Mouse (Mus musculus) large intestine, adult 2 months (tissue): ENCODE results near the gene Cdk2ap2. TPM values are rescaled to one million over a fixed set of nuclear protein-coding genes. Genes with fewer than 3 reads are reported as not detected.
"Not testable (repeated sequence)": the region's sequence is repeated elsewhere in the genome, so short reads cannot be mapped to it uniquely, and the experiment has no call there.

Experiments
- DNase-seq: peaks from one replicate; pipeline ENCODE4 v3.0.0-alpha.2; 2012; ENCODE audit warnings: low read depth, low spot score
- WGBS: fragments of 180-500 bp; shearing (Covaris S2); methylation state at CpG from one replicate; pipeline ENCODE4 v1.1.7; 2018; 5-methylcytosine and 5-hydroxymethylcytosine counted together
- polyA plus RNA-seq: library from polyadenylated mRNA; depleted of rRNA; stranded (reverse); fragments of >200 nt; gene quantifications from 2 replicates; pipeline ENCODE4 v1.2.3, GENCODE M21; 2012; rRNA removed

The Cdk2ap2 gene
- polyA plus RNA-seq, result 319 and 372 TPM in 2 replicates

DNA sequence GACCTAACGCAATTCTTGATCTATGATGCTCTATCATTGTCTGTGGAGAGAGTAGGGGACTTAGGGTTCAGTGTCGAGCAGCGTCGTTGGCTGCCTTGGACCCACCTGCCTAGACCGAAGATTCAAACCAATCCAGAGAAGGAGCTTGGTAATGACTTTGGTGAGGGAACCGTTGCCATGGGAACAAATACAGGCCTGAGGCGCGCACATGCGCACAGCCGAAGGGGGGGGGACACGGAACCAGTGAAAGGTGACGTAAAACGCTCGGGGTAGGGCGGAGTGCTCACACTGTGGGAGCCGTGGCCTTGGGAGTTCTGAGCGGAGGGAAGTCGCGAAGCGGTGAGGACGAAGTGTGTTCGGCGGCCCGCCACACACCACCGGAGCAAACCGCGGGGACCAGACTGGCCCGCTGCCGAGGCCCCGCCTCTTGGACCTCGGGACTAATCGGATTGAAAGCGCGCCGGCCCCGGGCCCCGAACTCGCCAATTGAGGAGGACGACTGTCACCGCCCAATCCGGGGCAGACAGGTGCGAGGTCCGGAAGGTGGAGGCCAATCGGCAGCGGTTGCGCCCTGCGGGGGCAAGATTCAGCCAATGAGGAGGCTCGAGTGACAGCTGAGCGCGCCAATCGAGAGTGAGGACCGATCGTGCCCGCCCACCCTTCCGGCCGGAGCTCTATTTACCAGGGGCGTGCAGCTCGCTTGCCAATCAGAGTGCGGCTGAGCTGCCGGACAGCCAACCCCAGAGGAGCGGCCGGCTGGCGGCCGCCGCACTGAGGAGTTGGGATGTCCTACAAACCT lies at the start of gene Cdk2ap2:
TSS of gene Cdk2ap2 (plus strand) at position 541 of the 799 bp plus-strand sequence.
- DNase-seq, result peak; percentile 90
- under 1% methylated on average over 65 of the region's 65 CpGs for WGBS

DNA sequence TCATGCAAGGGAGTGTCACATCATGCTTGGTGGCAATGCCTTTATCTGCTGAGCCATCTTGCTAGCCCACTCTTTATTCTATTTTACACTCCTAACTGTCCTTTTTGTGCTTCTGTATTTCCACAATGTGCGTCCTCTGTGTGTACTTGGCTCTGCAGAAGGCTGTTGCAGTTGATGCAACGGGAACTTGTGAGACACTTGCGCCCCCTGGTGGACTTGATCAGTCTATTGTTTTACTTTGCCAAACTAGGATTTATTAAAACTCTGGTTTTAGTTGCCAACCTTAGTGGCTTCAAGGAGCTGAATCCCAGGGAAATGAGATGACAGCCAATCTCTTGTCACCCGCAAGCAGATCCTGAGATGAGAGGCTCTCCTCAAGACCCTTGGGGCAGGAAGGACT lies 49.1 kb upstream of the Cdk2ap2 start:
- DNase-seq, result no peak
- WGBS, result 19% methylated on average over 4 of the region's 4 CpGs

DNA sequence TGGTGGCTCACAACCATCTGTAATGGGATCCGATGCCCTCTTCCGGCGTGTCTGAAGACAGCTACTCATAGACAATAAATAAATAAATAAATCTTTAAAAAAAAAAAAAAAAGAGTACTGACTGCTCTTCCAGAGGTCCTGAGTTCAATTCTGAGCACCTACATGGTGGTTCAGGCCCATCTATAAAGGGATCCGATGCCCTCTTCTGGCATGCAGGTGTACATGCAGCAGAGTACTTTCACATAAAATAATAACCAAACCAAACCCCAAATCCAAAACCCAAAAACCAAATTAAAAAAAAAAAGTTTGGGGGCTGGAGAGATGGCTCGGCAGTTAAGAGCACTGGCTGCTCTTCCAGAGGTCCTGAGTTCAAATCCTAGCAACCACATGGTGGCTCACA lies 47.9 kb upstream of the Cdk2ap2 start:
- 80% methylated on average over 5 of the region's 5 CpGs for WGBS
- not testable (repeated sequence) for DNase-seq

GRCm38 (mm10) chr19:4051016-4051415 lies 46.0 kb upstream of the Cdk2ap2 start:
- WGBS, result 97% methylated on average over 5 of the region's 5 CpGs
- no peak for DNase-seq

DNA sequence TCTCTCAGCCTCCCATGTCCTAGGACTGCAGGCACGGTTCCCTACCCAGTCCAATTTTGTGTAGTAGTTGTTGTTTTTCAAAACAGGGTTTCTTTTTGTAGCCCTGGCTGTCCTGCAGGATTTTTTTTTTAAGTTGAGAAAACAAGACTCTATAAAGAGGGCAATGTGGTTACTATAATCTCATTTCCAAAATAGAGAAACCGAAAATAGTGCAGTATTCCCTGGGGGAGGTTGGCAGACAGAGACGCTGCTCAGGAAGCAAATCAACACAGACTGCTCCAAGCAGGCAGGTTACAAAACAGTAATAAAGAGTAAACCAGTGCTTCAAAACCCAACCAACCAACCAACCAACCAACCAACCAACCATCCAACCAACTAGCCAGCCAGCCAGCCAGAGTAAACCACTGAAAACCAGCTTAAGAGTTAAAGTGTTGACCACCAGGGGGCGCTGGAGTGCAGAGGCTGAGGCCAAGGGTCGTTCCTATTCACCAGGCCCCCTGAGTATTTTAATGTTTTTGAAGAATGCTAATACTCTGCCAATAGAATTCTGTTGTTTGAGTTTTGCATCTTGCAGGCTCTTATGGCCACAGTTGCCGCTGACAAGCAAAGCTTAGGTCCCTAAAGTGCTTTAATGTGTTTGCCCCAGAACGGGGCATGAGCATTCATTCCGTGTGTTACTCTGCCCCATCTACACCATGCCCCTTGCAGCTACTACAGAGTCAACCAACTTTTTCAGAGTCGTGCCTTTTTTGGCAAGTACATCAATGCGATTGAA lies 45.1 kb upstream of the Cdk2ap2 start:
- DNase-seq, result no peak
- WGBS, result 55% methylated on average over 10 of the region's 10 CpGs

- 70% methylated on average over 5 of the region's 5 CpGs for WGBS
- no peak for DNase-seq
Measured at GRCm38 (mm10) chr19:4052516-4053030, 44.4 kb upstream of the Cdk2ap2 start.

DNA sequence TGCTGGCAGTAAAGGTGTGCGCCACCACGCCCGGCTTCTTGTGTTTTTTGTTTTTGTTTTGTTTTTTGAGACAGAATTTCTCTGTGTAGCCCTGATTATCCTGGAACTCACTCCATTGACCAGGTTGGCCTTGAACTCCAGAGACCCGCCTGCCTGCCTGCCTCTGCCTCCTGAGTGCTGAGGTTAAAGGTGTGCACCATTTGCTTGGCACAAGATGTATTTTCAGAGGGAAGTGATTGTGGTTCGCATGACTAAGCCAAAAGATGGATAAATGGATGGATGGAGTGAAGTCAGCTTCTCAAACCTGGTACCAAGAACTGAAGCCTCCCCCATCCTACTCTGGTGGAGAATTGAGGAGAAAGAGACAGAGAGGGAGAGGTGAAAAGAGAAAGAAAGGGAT lies 42.4 kb upstream of the Cdk2ap2 start:
- DNase-seq, result no peak
- 87% methylated on average over 5 of the region's 5 CpGs for WGBS

DNA sequence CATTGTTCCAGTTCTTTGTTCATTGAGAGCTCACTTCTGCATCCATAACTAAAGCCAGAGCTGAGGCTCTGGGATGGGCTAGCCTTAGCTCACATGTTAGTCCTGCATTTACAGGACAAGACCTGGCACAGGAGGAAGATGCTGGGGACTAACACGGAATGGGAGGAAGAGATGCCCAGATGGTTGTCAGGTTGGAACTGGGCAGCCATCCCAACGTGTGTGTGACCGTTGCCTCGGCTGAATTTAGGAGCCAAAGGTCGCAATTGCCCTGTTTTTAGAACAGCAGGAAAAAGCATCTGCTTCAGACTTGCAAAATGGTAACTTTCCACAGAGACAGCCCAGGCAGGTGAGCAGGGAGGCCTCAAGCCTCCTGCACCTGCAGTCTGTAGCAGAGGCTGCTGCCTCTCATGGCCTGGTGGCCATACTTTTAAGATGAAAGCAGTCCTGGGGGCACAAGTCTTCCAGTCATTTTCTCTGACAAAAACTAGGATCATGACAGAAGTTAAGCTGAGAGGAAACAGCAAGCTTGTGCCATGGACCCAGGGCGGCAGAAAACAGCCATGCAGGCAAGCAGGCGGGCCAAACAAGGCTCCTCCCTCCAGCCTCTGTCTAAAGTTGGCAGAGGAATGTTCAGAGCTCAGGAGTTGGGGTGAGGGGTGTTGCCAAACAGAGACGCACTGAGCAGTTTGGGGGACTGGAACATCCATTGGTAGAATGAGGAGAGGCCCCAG lies 41.6 kb upstream of the Cdk2ap2 start:
- no peak for DNase-seq
- 29% methylated on average over 8 of the region's 8 CpGs for WGBS

GRCm38 (mm10) chr19:4055947-4056693 lies 40.9 kb upstream of the Cdk2ap2 start:
- no peak for DNase-seq
- 34% methylated on average over 15 of the region's 15 CpGs for WGBS

GRCm38 (mm10) chr19:4056727-4057126 lies 40.3 kb upstream of the Cdk2ap2 start:
- whole genome bisulfite sequencing, result 58% methylated on average over 4 of the region's 4 CpGs
- DNase-seq, result no peak

GRCm38 (mm10) chr19:4057389-4057788 lies 39.6 kb upstream of the Cdk2ap2 start:
- no peak for DNase-seq
- 83% methylated on average over 13 of the region's 13 CpGs for WGBS

DNA sequence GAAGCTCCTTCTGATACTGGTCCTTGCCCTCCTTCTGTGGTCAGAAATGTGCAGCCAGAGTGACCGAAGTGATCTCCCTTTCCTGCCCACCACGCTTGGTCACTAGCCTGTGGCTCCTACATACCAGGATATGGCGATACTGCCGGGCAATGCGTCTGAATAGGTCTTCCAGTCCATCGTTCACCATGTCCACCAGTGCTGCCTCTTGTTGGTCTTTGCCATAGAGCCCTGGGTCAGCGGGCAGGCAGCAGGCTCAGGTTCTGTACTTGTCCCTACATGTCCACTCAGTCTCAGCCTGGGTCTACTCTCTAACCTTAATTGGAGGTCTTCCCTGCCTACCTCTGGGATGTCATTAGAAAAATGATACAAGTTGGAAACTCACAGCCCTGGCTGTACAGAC lies 39.0 kb upstream of the Cdk2ap2 start:
- WGBS, result 98% methylated on average over 7 of the region's 7 CpGs
- DNase-seq, result no peak

- DNase-seq, result no peak
- 91% methylated on average over 5 of the region's 5 CpGs for WGBS
Measured at GRCm38 (mm10) chr19:4058581-4058980, 38.4 kb upstream of the Cdk2ap2 start.

- no peak for DNase-seq
- WGBS, result 31% methylated on average over 15 of the region's 15 CpGs
Measured at GRCm38 (mm10) chr19:4059069-4059740, 37.8 kb upstream of the Cdk2ap2 start, which contains the start of gene Gstp3. TSS of gene Gstp3 (minus strand) at chr19:4059569.

GRCm38 (mm10) chr19:4060044-4060898 lies 36.7 kb upstream of the Cdk2ap2 start:
- 81% methylated on average over 8 of the region's 8 CpGs for WGBS
- DNase-seq, result not testable (repeated sequence)

DNA sequence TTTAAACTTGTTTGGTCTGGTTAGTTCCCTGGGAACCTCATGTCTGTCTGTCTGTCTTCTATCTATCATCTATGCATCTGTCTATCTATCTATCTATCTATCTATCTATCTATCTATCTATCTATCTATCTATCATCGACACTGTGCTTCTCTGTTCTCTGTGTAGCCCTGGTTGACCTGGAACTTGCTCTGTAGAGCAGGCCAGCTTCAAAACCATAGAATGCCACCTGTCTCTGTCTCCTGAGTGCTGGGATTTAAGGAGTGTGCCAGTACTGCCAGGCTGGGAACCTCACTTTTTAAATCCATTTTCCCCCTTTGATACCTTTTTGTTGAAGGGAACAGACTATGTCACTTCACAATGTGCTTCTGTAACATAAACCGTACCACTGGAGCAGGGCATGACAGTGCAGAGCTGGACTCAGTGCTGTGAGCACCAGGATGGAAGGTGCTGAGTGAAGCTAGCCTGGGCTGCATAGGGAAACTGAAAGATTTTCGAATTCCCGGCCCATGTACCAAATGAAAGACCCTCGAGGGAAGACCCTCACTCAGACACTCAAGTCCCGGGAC lies 36.0 kb upstream of the Cdk2ap2 start:
- 83% methylated on average over 6 of the region's 6 CpGs for WGBS
- DNase-seq, result no peak

DNA sequence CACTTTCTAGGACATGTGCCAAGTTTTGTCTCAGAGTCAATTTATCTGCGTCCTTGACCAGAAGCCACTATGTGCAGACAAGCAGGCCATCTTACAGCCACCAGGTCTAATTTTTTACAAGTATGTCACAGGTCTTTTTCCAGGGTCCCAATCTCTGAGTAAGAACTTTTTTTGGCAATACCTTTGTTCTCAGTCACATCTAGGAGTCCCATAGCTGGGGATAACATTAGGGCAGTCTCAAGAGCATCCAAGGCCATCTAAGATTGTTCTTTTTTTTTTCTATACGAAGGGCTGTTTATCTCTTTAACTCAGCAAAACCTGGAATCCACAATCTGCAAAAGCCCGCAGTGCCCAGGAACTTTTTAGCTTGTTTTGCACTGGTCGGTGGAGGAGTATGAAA lies 33.6 kb upstream of the Cdk2ap2 start:
- DNase-seq, result not testable (repeated sequence)

More for the DNA sequence above, 33.6 kb upstream of the Cdk2ap2 start:
- WGBS, result 33% methylated on average over 4 of the region's 4 CpGs
